Mouse (Mus musculus): ENCODE measurements around the gene Srprb.

Gene Srprb

DNA sequence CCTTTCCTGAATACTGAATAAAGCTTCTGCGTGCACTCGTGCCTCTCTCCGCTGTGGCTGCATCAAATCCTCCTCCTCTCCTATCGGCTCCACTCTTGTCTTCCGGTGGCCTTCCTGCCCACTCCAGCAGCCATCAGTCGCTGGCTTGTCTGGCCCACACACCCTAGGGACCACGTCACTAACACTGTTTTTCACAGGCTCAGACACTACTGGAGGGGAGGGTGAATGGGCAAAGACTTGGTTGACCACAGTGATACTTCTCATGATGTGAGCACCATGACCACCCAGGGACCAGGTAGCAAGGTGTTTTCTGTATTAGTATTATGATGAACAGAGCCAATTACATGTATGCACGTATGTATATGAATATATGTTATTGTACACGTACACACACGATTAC, 55.7 kb downstream of the Srprb start:
- no peak for DNase-seq (ENCODE audit: low spot score)

DNA sequence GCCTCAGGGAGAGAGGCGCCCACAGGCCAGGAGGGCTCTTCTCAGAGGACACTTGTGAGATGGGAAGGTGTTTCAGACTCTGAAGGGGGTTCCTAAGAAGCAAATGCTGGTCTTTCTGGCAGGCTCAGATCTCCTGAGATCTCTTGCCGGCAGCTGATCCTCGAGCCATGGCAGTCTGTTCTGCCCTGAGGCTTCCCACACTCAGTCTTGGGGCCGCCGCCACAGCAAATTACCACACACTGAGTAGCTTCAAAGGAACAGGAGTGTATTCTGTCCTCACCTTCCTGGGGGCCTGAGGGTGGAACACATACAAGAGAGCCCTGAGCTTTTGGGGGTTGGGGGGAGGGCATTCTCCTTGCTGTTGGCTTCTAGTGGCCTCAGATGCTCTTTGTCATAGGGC, 56.6 kb downstream of the Srprb start:
- DNase-seq (ENCODE audit: low spot score), result no peak

DNA sequence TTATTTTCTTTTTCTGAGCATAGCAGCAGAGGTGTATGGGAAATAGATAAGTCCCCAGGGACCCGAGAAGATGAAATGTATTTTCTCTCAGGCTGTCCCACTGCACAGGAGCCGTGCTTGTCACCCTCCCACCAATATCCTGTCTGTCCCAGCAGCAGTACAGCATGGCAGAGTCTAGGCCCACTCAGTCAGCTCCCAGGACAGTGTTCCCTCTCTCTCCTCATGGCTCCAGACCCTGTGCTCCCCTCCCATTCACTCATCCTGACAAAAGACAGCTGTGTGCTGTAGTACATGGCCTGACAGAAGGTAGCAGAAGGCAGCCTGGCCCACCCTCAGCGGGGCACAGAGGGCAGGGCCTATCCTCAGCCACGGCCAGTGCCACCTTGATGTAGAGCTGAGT, 58.1 kb downstream of the Srprb start:
- no peak for DNase-seq (ENCODE audit: low spot score)

DNA sequence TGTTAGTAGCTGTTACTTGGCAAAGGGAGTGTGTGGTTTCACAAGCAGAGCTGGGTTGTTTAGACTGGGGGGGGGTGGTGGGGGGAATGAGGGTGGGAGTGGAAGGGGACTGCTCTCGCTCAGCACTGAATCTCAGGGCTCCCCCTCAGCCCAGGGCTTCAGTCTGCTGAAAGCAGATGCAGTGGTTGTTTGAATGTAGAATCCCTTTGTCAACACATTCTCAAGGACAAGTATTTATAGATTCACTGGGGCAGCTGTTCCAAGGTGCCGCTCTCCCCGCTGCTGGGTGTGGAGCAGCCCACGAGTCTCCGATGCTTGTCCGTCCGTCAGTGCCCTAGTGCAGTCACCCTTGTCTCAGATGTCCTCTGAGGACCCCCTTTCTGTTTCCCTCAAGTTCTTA, 60.7 kb downstream of the Srprb start:
- no peak for DNase-seq (ENCODE audit: low spot score)

DNA sequence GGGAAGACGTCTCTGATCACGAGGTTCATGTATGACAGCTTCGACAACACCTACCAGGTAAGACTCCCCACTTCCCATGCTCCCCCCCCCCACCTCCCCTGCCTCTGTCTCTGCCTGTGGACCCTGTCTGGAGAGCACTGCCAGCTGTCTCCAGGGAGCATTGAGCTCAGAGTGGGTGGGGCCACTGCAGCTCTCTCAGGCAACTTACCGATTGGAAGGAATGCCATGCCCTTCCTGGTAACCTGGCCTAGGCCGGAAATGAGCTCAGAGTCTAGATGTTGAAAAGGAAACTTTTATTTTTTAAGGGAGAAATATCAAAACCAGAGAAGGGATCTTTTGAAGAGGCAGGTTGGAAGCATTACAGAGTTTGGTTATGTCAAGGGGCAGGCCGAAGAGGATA, 61.6 kb downstream of the Srprb start:
- no peak for DNase-seq (ENCODE audit: low spot score)

DNA sequence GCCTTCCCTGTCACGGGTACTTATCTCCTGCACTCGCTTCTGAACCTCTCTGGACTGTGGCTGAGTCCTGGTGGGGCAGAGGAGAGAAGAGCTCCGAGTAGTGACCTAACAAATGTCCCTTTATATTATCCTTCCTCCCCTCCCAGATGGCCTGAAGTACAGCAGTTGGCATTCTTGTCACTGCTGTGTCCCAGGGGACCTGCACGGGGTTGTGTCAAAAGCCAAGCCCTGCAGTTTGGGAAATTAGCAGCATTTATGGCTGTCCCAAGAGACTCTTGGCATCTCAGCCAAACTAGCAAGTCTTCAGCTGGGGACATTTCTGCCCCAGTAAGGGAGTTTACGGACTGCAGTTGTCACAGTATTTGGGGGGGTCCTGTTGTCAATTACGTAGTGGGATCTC, 62.5 kb downstream of the Srprb start:
- no peak for DNase-seq (ENCODE audit: low spot score)

Data from layer of hippocampus, adult 9-10 months (tissue).